Mouse (Mus musculus): ENCODE data around the gene Mcm2. TPM values are rescaled to one million over a fixed set of nuclear protein-coding genes. Genes with fewer than 3 reads are reported as not detected.

Mcm2 gene
- total and polyA plus RNA-seq, 2 experiments from 2014 or later: 21.7 to 37.0 TPM

- H3K9ac ChIP-seq (replicated peaks; ENCODE audit: low read length): no peak overlapping the region
- no peak for TF ChIP-seq CTCF (IDR thresholded peaks at IDR 0.05; ENCODE audit: low read depth)
- no peak overlapping the region for H3K4me2 ChIP-seq (ENCODE audit: low read depth, low read length)
- H3K4me1 ChIP-seq (ENCODE audit: insufficient read depth, low read length): no peaks in the 10 kb centered on the region
- DNase-seq (ENCODE audit: low spot score): peak; percentile 66
- ATAC-seq: peak; percentile 37; the same call in 1 of the 2 replicates
- H3K36me3 ChIP-seq (ENCODE audit: insufficient read depth, low read length): no peaks in the 10 kb centered on the region
- peak overlapping the region; percentile 2; the same call in 1 of the 2 replicates for H3K27ac ChIP-seq
- no peak overlapping the region for H3K4me3 ChIP-seq (ENCODE audit: low read length)
- whole genome bisulfite sequencing: 52% methylated on average over 4 of the region's 4 CpGs
- no peaks in the 10 kb centered on the region for H3K27me3 ChIP-seq (ENCODE audit: insufficient read depth, low read length)
- no peaks in the 10 kb centered on the region for H3K9me3 ChIP-seq (ENCODE audit: low read length)
These were observed 16.9 kb upstream of the Mcm2 start for GRCm38 (mm10) chr6:88915510-88915909.

DNA sequence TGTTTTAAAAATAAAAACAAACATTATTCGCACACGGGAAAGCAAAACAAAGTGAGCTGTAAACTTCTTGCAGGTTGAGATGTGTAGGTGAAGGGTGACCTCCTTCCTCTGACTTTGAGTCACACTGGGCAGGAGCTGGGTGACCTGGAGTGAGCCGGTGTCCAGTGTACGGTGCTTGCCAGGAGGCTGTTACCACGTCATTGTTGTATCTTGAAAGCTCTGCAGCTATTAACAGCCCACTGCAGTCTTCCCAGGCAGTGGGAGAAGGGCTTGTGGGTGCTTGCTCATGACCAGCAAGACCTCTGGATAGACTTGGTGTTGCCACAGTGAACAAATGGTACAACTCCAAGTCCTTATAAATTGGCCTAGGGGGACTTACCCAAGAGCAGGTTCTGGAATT is 16.2 kb upstream of the Mcm2 start:
- Histone ChIP-seq H3K9me3 (ENCODE audit: low read length) (no peaks in the 10 kb centered on the region), H3K4me1 (ENCODE audit: insufficient read depth, low read length) (no peaks in the 10 kb centered on the region), H3K27ac (no peak overlapping the region), H3K4me3 (ENCODE audit: low read length) (no peak overlapping the region), H3K36me3 (ENCODE audit: insufficient read depth, low read length) (no peaks in the 10 kb centered on the region; the same call in 1 of the 2 replicates), H3K4me2 (ENCODE audit: low read depth, low read length) (no peak overlapping the region), H3K27me3 (ENCODE audit: insufficient read depth, low read length) (no peaks in the 10 kb centered on the region), H3K9ac (replicated peaks; ENCODE audit: low read length) (no peak overlapping the region)
- WGBS: 68% methylated on average over 5 of the region's 5 CpGs
- DNase-seq (ENCODE audit: low spot score) (no peak), ATAC-seq (no peak)
- no peak for TF ChIP-seq CTCF (IDR thresholded peaks at IDR 0.05; ENCODE audit: low read depth)

GRCm38 (mm10) chr6:88913440-88913839 is 14.9 kb upstream of the Mcm2 start:
- DNase-seq (ENCODE audit: low spot score) (no peak), ATAC-seq (no peak)
- H3K4me2 ChIP-seq (ENCODE audit: low read depth, low read length): no peak overlapping the region
- H3K4me3 ChIP-seq (ENCODE audit: low read length): no peak overlapping the region
- no peak overlapping the region for H3K9ac ChIP-seq (replicated peaks; ENCODE audit: low read length)
- no peaks in the 10 kb centered on the region for H3K9me3 ChIP-seq (ENCODE audit: low read length)
- no peaks in the 10 kb centered on the region; the same call in 1 of the 2 replicates for H3K36me3 ChIP-seq (ENCODE audit: insufficient read depth, low read length)
- H3K4me1 ChIP-seq (ENCODE audit: insufficient read depth, low read length): no peaks in the 10 kb centered on the region
- H3K27me3 ChIP-seq (ENCODE audit: insufficient read depth, low read length): no peaks in the 10 kb centered on the region
- no peak for TF ChIP-seq CTCF (IDR thresholded peaks at IDR 0.05; ENCODE audit: low read depth)
- no peak overlapping the region for H3K27ac ChIP-seq

DNA sequence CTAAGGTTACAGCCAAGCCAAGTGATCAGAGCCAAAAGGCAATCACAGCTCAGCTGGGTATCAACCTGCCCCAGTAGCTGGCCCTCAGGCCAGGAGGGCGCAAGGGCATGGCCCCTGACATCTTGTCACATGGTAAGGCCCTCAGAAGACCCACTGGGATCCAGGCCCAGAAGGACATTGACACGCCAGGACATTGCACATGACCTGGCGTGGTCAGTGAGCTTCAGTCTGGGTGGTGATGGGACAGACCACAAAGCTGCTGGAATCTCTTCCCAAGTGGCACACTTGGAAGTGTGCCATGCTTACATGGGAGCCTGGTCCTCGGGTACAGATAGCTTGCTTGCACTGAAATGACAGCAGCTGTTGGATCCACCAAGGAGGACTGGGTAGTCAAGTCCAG is 14.4 kb upstream of the Mcm2 start:
- no peak for ATAC-seq
- Histone ChIP-seq H3K4me1 (ENCODE audit: insufficient read depth, low read length) (no peaks in the 10 kb centered on the region), H3K4me2 (ENCODE audit: low read depth, low read length) (no peak overlapping the region), H3K36me3 (ENCODE audit: insufficient read depth, low read length) (no peaks in the 10 kb centered on the region; the same call in 1 of the 2 replicates), H3K4me3 (ENCODE audit: low read length) (no peak overlapping the region), H3K9ac (replicated peaks; ENCODE audit: low read length) (no peak overlapping the region), H3K27ac (no peak overlapping the region), H3K27me3 (ENCODE audit: insufficient read depth, low read length) (no peaks in the 10 kb centered on the region), H3K9me3 (ENCODE audit: low read length) (no peaks in the 10 kb centered on the region)
- DNase-seq (ENCODE audit: low spot score): no peak
- no peak for TF ChIP-seq CTCF (IDR thresholded peaks at IDR 0.05; ENCODE audit: low read depth)
- WGBS: 69% methylated on average over 4 of the region's 4 CpGs

- WGBS: 86% methylated on average over 6 of the region's 6 CpGs
- Histone ChIP-seq H3K36me3 (ENCODE audit: insufficient read depth, low read length) (no peaks in the 10 kb centered on the region; the same call in 1 of the 2 replicates), H3K4me2 (ENCODE audit: low read depth, low read length) (no peak overlapping the region), H3K4me1 (ENCODE audit: insufficient read depth, low read length) (0 out of 2 replicates have a peak, but pooled peaks cover 7% of the 10 kb centered on the region), H3K9me3 (ENCODE audit: low read length) (no peaks in the 10 kb centered on the region), H3K4me3 (ENCODE audit: low read length) (no peak overlapping the region), H3K27me3 (ENCODE audit: insufficient read depth, low read length) (no peaks in the 10 kb centered on the region), H3K9ac (replicated peaks; ENCODE audit: low read length) (no peak overlapping the region), H3K27ac (no peak overlapping the region)
- DNase-seq (ENCODE audit: low spot score) (no peak), ATAC-seq (no peak)
- TF ChIP-seq CTCF (IDR thresholded peaks at IDR 0.05; ENCODE audit: low read depth): no peak
These were observed 10.6 kb upstream of the Mcm2 start for GRCm38 (mm10) chr6:88909151-88909550.

- Histone ChIP-seq H3K4me2 (ENCODE audit: low read depth, low read length) (peak overlapping the region; percentile 33; the same call in 1 of the 2 replicates), H3K27me3 (ENCODE audit: insufficient read depth, low read length) (no peaks in the 10 kb centered on the region), H3K4me3 (ENCODE audit: low read length) (peak overlapping the region; percentile 8; the same call in 1 of the 2 replicates), H3K9me3 (ENCODE audit: low read length) (no peaks in the 10 kb centered on the region), H3K27ac (no peak overlapping the region), H3K9ac (replicated peaks; ENCODE audit: low read length) (0 out of 2 replicates have a peak overlapping the region, but pooled peaks have one; percentile 13), H3K4me1 (ENCODE audit: insufficient read depth, low read length) (peaks cover 21% of the 10 kb centered on the region), H3K36me3 (ENCODE audit: insufficient read depth, low read length) (no peaks in the 10 kb centered on the region; the same call in 1 of the 2 replicates)
- DNase-seq (ENCODE audit: low spot score) (peak; percentile 85), ATAC-seq (peak; percentile 63)
- 20% methylated on average over 16 of the region's 16 CpGs for WGBS
- TF ChIP-seq CTCF (IDR thresholded peaks at IDR 0.05; ENCODE audit: low read depth): peak; percentile 93
These were observed 8.0 kb upstream of the Mcm2 start for GRCm38 (mm10) chr6:88906369-88907108.

DNA sequence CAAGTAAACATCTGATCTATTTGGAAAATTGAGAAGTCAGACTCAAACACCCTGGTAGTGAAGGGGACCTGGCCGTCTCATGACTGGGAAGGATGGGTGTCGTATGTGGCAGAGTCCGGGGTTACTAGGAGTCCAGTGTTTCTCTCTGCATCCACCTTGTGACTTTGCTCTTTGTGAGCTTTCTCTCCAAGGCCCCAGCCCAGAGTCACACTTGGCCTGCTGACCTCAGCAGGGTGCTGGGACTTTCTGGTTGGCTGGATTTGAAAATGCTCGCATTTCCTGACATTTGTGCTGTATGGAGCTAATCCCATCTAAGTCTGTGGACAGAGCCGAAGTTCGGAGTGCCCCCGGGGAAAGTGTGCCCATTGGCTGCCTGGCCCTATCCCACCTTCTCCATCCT is 6.5 kb upstream of the Mcm2 start:
- ATAC-seq: no peak
- WGBS: 80% methylated on average over 7 of the region's 7 CpGs
- Histone ChIP-seq H3K27ac (no peak overlapping the region), H3K36me3 (ENCODE audit: insufficient read depth, low read length) (no peaks in the 10 kb centered on the region; the same call in 1 of the 2 replicates), H3K4me1 (ENCODE audit: insufficient read depth, low read length) (peaks cover 26% of the 10 kb centered on the region), H3K4me2 (ENCODE audit: low read depth, low read length) (no peak overlapping the region), H3K4me3 (ENCODE audit: low read length) (no peak overlapping the region), H3K27me3 (ENCODE audit: insufficient read depth, low read length) (no peaks in the 10 kb centered on the region), H3K9me3 (ENCODE audit: low read length) (no peaks in the 10 kb centered on the region), H3K9ac (replicated peaks; ENCODE audit: low read length) (no peak overlapping the region)
- no peak for DNase-seq (ENCODE audit: low spot score)
- no peak for TF ChIP-seq CTCF (IDR thresholded peaks at IDR 0.05; ENCODE audit: low read depth)

All from hindbrain, postnatal 0 days (tissue).